Mouse (Mus musculus) forebrain, embryonic 16.5 days (tissue): ENCODE measurements at regions not wholly inside any gene's neighbourhood (a gene's known extent, or its start where the extent isn't known, plus 50 kb on each side); places are given as distances from the start of the nearest gene placed in this dataset.

ENCODE experiments used
- ATAC-seq: fragments of 200-750 bp; cut with Nextera tagmentation; 2 replicates; pipeline ENCODE4 v1.8.0; 2017; ENCODE audit warnings: mild to moderate bottlenecking, moderate library complexity
- H3K27ac ChIP-seq: fragments of 300-500 bp; sonication (generic); 2 replicates; pipeline ENCODE4 v1.5.1; 2014; ENCODE audit warnings: low read length, control low read depth
- H3K27me3 ChIP-seq: fragments of 300-500 bp; sonication (generic); replicated peaks from 2 replicates; pipeline ENCODE4 v1.6.1; 2014; ENCODE audit warnings: low read length; ENCODE audit not compliant: control insufficient read depth, insufficient read depth
- H3K36me3 ChIP-seq: fragments of 300-500 bp; sonication (generic); 2 replicates; pipeline ENCODE4 v1.6.1; 2014; ENCODE audit not compliant: control insufficient read depth, insufficient read depth
- H3K4me1 ChIP-seq: fragments of 300-500 bp; sonication (generic); replicated peaks from 2 replicates; pipeline ENCODE4 v1.6.1; 2014; ENCODE audit warnings: low read length; ENCODE audit not compliant: control insufficient read depth, insufficient read depth
- H3K4me2 ChIP-seq: fragments of 300-500 bp; sonication (generic); 2 replicates; pipeline ENCODE4 v1.6.1; 2014; ENCODE audit warnings: mild to moderate bottlenecking, low read length, control low read depth
- H3K4me3 ChIP-seq: fragments of 300-500 bp; sonication (generic); replicated peaks from 2 replicates; pipeline ENCODE4 v1.5.1; 2014; ENCODE audit warnings: mild to moderate bottlenecking, low read length, control low read depth
- H3K9ac ChIP-seq: fragments of 300-500 bp; sonication (generic); replicated peaks from 2 replicates; pipeline ENCODE4 v1.6.1; 2014; ENCODE audit warnings: low read depth, low read length, control low read depth
- H3K9me3 ChIP-seq: fragments of 300-500 bp; sonication (generic); 2 replicates; pipeline ENCODE4 v1.6.1; 2016; ENCODE audit warnings: low read length; ENCODE audit not compliant: control insufficient read depth
- WGBS: fragments of 180-500 bp; shearing (Covaris S2); extraction: QIAGEN DNeasy Blood & Tissue Kit; methylation state at CpG from one replicate; pipeline ENCODE4 v1.1.7; 2014; 5-methylcytosine and 5-hydroxymethylcytosine counted together

GRCm38 (mm10) chr8:126696346-126697010 is 102.7 kb upstream of the Irf2bp2 start:
- Histone ChIP-seq H3K4me1 (peaks cover 13% of the 10 kb centered on the region), H3K36me3 (no peaks in the 10 kb centered on the region), H3K9me3 (no peaks in the 10 kb centered on the region), H3K4me3 (no peak overlapping the region), H3K4me2 (no peak overlapping the region), H3K27ac (no peak overlapping the region), H3K27me3 (0 out of 2 replicates have a peak, but pooled peaks cover 2% of the 10 kb centered on the region), H3K9ac (no peak overlapping the region)
- ATAC-seq: no peak
- WGBS: 67% methylated on average over 7 of the region's 7 CpGs

DNA sequence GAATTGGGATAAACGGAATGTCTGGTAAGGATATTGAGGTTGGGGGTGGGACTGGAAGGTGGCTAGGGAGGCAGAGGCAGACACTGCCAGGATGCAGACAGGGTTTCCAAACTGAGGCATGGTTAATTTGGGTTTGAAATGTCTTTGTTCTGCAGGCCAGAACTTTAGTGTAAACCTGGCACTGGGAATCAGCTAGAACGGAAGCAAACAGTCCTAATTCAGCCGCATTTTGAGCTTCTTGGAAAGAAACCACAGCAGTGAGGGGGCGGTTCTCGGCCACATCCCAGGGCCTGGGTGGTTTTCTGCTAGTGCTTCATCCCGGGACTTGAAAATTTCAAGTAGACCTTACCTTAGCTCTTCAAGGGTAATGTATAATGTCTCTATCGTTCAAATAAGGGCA is 100.6 kb upstream of the Irf2bp2 start:
- Histone ChIP-seq H3K9ac (no peak overlapping the region), H3K9me3 (no peaks in the 10 kb centered on the region), H3K4me2 (no peak overlapping the region), H3K27me3 (0 out of 2 replicates have a peak, but pooled peaks cover 2% of the 10 kb centered on the region), H3K4me3 (no peak overlapping the region), H3K36me3 (no peaks in the 10 kb centered on the region), H3K4me1 (peaks cover 9% of the 10 kb centered on the region), H3K27ac (no peak overlapping the region)
- whole genome bisulfite sequencing: 77% methylated on average over 7 of the region's 7 CpGs
- peak; percentile 18; the same call in 1 of the 2 replicates for ATAC-seq

GRCm38 (mm10) chr8:126693642-126694041 is 99.9 kb upstream of the Irf2bp2 start:
- no peak overlapping the region for H3K27ac ChIP-seq
- H3K4me2 ChIP-seq: no peak overlapping the region
- WGBS: 61% methylated on average over 1 of the region's 1 CpGs
- 0 out of 2 replicates have a peak, but pooled peaks cover 2% of the 10 kb centered on the region for H3K27me3 ChIP-seq
- no peak overlapping the region for H3K4me3 ChIP-seq
- no peaks in the 10 kb centered on the region for H3K36me3 ChIP-seq
- no peak overlapping the region for H3K9ac ChIP-seq
- no peak for ATAC-seq
- H3K9me3 ChIP-seq: no peaks in the 10 kb centered on the region
- peaks cover 4% of the 10 kb centered on the region for H3K4me1 ChIP-seq

DNA sequence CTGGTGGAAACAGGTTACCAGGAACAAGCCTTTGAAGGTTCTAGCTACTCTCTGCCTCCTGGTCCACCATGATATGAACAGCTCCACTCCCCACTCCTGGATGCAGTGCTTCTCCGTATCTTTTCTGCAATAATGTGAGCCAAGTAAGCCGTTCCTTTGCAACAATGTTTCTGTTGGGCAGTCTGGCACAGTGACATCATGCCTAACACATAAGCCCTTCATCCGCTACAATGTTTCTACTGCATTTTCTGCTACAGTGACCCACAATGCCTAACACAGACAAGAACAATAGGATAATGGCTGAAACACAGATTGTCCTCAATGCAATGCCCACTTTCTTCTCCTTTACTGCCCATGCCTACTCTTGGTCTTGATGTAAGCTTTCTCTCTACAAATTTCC is 98.9 kb upstream of the Irf2bp2 start:
- no peak for ATAC-seq
- Histone ChIP-seq H3K27ac (no peak overlapping the region), H3K4me3 (no peak overlapping the region), H3K36me3 (no peaks in the 10 kb centered on the region), H3K4me1 (peaks cover 2% of the 10 kb centered on the region; the same call in 1 of the 2 replicates), H3K27me3 (0 out of 2 replicates have a peak, but pooled peaks cover 2% of the 10 kb centered on the region), H3K4me2 (no peak overlapping the region), H3K9ac (no peak overlapping the region), H3K9me3 (no peaks in the 10 kb centered on the region)
- 26% methylated on average over 3 of the region's 3 CpGs for WGBS

DNA sequence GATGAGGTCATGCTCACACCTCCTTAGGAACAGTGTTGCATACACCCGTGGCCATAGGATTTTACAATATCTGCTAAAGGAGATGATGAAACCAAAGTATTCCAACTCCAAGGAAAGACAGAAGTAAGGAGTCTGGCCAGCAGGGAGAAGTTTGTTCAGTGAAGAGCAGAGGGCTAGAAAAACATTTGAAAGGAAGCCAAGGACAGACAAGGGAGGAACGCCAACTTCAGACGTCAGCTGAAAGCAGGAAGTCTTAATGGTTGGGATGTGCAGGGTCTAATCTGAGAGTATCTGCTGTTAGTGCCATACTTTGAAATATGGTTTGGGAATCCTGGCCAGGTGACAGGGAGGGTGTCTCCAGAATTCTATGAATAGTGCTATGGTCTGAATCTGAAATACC is 98.5 kb upstream of the Irf2bp2 start:
- no peak for ATAC-seq
- Histone ChIP-seq H3K27me3 (no peaks in the 10 kb centered on the region), H3K4me2 (no peak overlapping the region), H3K9me3 (no peaks in the 10 kb centered on the region), H3K27ac (no peak overlapping the region), H3K9ac (no peak overlapping the region), H3K4me1 (peaks cover 2% of the 10 kb centered on the region; the same call in 1 of the 2 replicates), H3K4me3 (no peak overlapping the region), H3K36me3 (no peaks in the 10 kb centered on the region)
- 52% methylated on average over 3 of the region's 3 CpGs for WGBS

GRCm38 (mm10) chr8:126688450-126688849 is 94.7 kb upstream of the Irf2bp2 start:
- H3K27me3 ChIP-seq: no peaks in the 10 kb centered on the region

DNA sequence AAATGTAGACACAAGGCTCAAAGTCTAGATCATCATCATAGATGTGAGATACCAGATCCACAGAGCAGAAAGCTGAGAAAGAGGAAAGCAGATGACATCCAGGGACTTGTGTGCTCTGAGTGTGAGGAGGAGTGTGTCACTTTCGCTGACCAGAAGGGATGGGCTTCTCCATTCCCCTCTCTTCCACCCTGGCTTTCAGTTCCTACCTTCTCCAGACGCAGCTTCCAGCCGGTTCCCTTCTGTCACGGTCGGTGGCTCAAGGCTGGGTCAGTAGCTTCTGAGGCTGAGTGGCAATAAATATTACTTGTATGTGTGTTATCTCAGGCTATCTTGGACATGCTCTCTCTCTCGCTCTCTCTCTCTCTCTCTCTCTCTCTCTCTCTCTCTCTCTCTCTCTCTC is 94.2 kb upstream of the Irf2bp2 start:
- whole genome bisulfite sequencing: 95% methylated on average over 6 of the region's 6 CpGs
- H3K9ac ChIP-seq: no peak overlapping the region
- H3K27ac ChIP-seq: no peak overlapping the region
- no peak overlapping the region for H3K4me3 ChIP-seq
- no peaks in the 10 kb centered on the region for H3K36me3 ChIP-seq
- ATAC-seq: no peak
- peaks cover 3% of the 10 kb centered on the region for H3K4me1 ChIP-seq
- no peaks in the 10 kb centered on the region for H3K27me3 ChIP-seq
- no peaks in the 10 kb centered on the region for H3K9me3 ChIP-seq
- no peak overlapping the region for H3K4me2 ChIP-seq

More at GRCm38 (mm10) chr8:126688450-126688849, 94.7 kb upstream of the Irf2bp2 start:
- H3K36me3 ChIP-seq: no peaks in the 10 kb centered on the region
- no peak overlapping the region for H3K9ac ChIP-seq
- peaks cover 3% of the 10 kb centered on the region for H3K4me1 ChIP-seq
- no peak for ATAC-seq
- H3K9me3 ChIP-seq: no peaks in the 10 kb centered on the region
- H3K4me2 ChIP-seq: no peak overlapping the region
- 80% methylated on average over 5 of the region's 5 CpGs for WGBS
- no peak overlapping the region for H3K27ac ChIP-seq
- H3K4me3 ChIP-seq: no peak overlapping the region

GRCm38 (mm10) chr8:126686827-126687226 is 93.0 kb upstream of the Irf2bp2 start:
- H3K36me3 ChIP-seq: no peaks in the 10 kb centered on the region
- peaks cover 3% of the 10 kb centered on the region; the same call in 1 of the 2 replicates for H3K4me1 ChIP-seq
- no peak overlapping the region for H3K4me3 ChIP-seq
- H3K9ac ChIP-seq: no peak overlapping the region
- no peak overlapping the region for H3K27ac ChIP-seq
- H3K9me3 ChIP-seq: no peaks in the 10 kb centered on the region
- 93% methylated on average over 4 of the region's 4 CpGs for WGBS
- H3K4me2 ChIP-seq: no peak overlapping the region
- H3K27me3 ChIP-seq: no peaks in the 10 kb centered on the region
- ATAC-seq: no peak

- Histone ChIP-seq H3K4me3 (no peak overlapping the region), H3K9me3 (no peaks in the 10 kb centered on the region), H3K4me1 (peaks cover 3% of the 10 kb centered on the region; the same call in 1 of the 2 replicates), H3K36me3 (no peaks in the 10 kb centered on the region), H3K27ac (no peak overlapping the region), H3K27me3 (no peaks in the 10 kb centered on the region), H3K4me2 (no peak overlapping the region), H3K9ac (no peak overlapping the region)
- ATAC-seq: no peak
- 76% methylated on average over 6 of the region's 6 CpGs for WGBS
These were observed 91.6 kb upstream of the Irf2bp2 start for GRCm38 (mm10) chr8:126685365-126685764.
